Mouse (Mus musculus): ENCODE measurements around the gene Sbp. TPM values are rescaled to one million over a fixed set of nuclear protein-coding genes. Genes with fewer than 3 reads are reported as not detected.

Sbp gene
- polyA plus RNA-seq, 1 experiment: 0.23 TPM

DNA sequence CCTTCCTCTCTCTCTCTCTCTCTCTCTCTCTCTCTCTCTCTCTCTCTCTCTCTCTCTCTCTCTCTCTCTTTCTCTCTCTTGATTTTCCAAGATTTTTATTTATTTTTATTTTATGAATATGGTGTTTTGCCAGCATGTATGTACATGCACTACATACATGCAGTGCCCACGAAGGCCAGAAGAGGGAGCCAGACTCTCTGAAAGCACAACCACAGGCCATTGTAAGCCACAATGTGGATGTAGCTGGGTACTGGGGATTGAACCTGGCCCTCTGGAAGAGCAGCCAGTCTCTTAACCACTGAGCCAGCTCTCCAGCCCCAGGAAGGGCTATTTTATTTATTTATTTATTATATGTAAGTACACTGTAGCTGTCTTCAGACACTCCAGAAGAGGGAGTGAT is 27.8 kb downstream of the Sbp start:
- Histone ChIP-seq H3K4me1 (replicated peaks; ENCODE audit: control insufficient read depth, insufficient read depth, low read length) (0 out of 2 replicates have a peak, but pooled peaks cover 2% of the 10 kb centered on the region), H3K4me3 (ENCODE audit: control insufficient read depth, insufficient read depth, low read length) (no peak overlapping the region), H3K27ac (ENCODE audit: control insufficient read depth, insufficient read depth, low read length) (no peak overlapping the region), H3K27me3 (ENCODE audit: control insufficient read depth, insufficient read depth, low read length) (no peaks in the 10 kb centered on the region), H3K36me3 (ENCODE audit: control insufficient read depth, insufficient read depth, low read length) (no peaks in the 10 kb centered on the region)
- WGBS: 3% methylated on average over 1 of the region's 1 CpGs
- peak; percentile 74 for DNase-seq
- TF ChIP-seq POLR2A (IDR thresholded peaks at IDR 0.05; ENCODE audit: control insufficient read depth, extremely low read depth, insufficient read depth, low read length, poor library complexity) (no peak), CTCF (IDR thresholded peaks at IDR 0.05; ENCODE audit: borderline replicate concordance, control insufficient read depth, extremely low read depth, insufficient read depth, low read length, poor library complexity) (no peak)

DNA sequence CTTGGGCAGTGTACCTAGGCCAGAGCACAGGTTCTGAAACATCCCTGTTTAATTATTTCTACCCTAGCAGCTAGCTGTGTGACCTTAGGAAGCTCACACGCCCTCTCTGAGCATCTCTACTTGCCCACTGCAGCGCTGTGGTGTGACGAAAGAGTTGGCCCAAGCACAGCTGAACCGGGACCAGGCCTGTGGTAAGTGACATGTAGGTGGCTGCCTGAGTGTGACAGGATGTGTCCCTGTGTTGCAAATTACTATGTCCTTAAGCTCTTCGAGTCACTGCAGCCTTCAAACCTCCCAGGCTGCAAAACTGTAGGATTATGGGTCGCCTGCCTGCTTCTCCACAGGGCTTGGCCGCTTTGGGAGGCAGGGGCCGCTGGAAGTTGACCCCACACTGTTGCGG is 29.8 kb downstream of the Sbp start:
- no peak for DNase-seq
- Histone ChIP-seq H3K27ac (ENCODE audit: control insufficient read depth, insufficient read depth, low read length) (no peak overlapping the region), H3K4me1 (replicated peaks; ENCODE audit: control insufficient read depth, insufficient read depth, low read length) (0 out of 2 replicates have a peak, but pooled peaks cover 2% of the 10 kb centered on the region), H3K27me3 (ENCODE audit: control insufficient read depth, insufficient read depth, low read length) (no peaks in the 10 kb centered on the region), H3K36me3 (ENCODE audit: control insufficient read depth, insufficient read depth, low read length) (no peaks in the 10 kb centered on the region), H3K4me3 (ENCODE audit: control insufficient read depth, insufficient read depth, low read length) (no peak overlapping the region)
- WGBS: 79% methylated on average over 9 of the region's 9 CpGs
- TF ChIP-seq CTCF (IDR thresholded peaks at IDR 0.05; ENCODE audit: borderline replicate concordance, control insufficient read depth, extremely low read depth, insufficient read depth, low read length, poor library complexity) (no peak), POLR2A (IDR thresholded peaks at IDR 0.05; ENCODE audit: control insufficient read depth, extremely low read depth, insufficient read depth, low read length, poor library complexity) (no peak)

DNA sequence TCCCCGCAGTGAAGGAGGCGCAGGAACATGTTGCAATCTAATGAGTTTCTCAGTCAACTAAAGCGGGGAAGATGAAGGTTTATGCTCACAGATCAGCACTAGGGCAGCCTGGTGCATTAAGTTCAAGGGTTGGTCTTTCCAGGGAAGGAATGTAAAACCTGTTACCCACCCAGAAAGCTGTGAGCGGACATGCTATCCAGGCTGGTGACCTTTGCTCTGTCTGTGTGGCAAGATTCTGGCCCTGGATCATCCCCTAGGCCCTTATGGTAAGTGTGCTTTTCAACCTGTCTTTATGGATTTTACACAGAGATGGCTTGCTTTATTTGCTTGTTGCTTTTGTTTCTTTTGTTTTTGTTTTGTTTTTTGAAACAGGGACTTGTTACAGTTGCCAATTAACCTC is 35.2 kb downstream of the Sbp start:
- WGBS: 96% methylated on average over 4 of the region's 4 CpGs
- Histone ChIP-seq H3K4me1 (replicated peaks; ENCODE audit: control insufficient read depth, insufficient read depth, low read length) (peaks cover 4% of the 10 kb centered on the region), H3K27ac (ENCODE audit: control insufficient read depth, insufficient read depth, low read length) (no peak overlapping the region), H3K4me3 (ENCODE audit: control insufficient read depth, insufficient read depth, low read length) (no peak overlapping the region), H3K27me3 (ENCODE audit: control insufficient read depth, insufficient read depth, low read length) (no peaks in the 10 kb centered on the region), H3K36me3 (ENCODE audit: control insufficient read depth, insufficient read depth, low read length) (no peaks in the 10 kb centered on the region)
- DNase-seq: no peak
- no peak for TF ChIP-seq CTCF (IDR thresholded peaks at IDR 0.05; ENCODE audit: borderline replicate concordance, control insufficient read depth, extremely low read depth, insufficient read depth, low read length, poor library complexity)
- TF ChIP-seq POLR2A (IDR thresholded peaks at IDR 0.05; ENCODE audit: control insufficient read depth, extremely low read depth, insufficient read depth, low read length, poor library complexity): no peak

DNA sequence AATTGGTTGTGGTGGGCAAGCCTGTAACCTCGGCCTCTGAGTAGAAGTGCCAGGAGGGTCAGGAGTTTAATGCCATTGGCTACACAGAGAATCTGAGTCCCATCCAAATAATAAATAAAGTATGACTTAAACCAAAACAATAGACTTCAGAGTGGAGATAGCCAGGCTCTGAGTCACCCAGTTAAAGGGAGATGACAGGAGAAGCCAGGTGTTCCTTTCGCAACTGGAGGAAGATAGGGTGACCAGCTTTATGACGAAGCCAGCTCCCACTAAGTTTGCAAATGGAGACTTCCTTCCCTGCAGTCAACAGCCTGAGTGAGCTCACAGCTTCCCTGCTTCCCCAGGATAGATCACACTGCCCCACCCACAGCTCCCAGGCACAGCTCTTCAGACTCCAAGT is 38.0 kb downstream of the Sbp start:
- Histone ChIP-seq H3K27me3 (ENCODE audit: control insufficient read depth, insufficient read depth, low read length) (no peaks in the 10 kb centered on the region), H3K36me3 (ENCODE audit: control insufficient read depth, insufficient read depth, low read length) (no peaks in the 10 kb centered on the region), H3K4me3 (ENCODE audit: control insufficient read depth, insufficient read depth, low read length) (no peak overlapping the region), H3K27ac (ENCODE audit: control insufficient read depth, insufficient read depth, low read length) (no peak overlapping the region), H3K4me1 (replicated peaks; ENCODE audit: control insufficient read depth, insufficient read depth, low read length) (peaks cover 4% of the 10 kb centered on the region)
- WGBS: 59% methylated on average over 3 of the region's 3 CpGs
- no peak for DNase-seq
- TF ChIP-seq CTCF (IDR thresholded peaks at IDR 0.05; ENCODE audit: borderline replicate concordance, control insufficient read depth, extremely low read depth, insufficient read depth, low read length, poor library complexity) (no peak), POLR2A (IDR thresholded peaks at IDR 0.05; ENCODE audit: control insufficient read depth, extremely low read depth, insufficient read depth, low read length, poor library complexity) (no peak)

DNA sequence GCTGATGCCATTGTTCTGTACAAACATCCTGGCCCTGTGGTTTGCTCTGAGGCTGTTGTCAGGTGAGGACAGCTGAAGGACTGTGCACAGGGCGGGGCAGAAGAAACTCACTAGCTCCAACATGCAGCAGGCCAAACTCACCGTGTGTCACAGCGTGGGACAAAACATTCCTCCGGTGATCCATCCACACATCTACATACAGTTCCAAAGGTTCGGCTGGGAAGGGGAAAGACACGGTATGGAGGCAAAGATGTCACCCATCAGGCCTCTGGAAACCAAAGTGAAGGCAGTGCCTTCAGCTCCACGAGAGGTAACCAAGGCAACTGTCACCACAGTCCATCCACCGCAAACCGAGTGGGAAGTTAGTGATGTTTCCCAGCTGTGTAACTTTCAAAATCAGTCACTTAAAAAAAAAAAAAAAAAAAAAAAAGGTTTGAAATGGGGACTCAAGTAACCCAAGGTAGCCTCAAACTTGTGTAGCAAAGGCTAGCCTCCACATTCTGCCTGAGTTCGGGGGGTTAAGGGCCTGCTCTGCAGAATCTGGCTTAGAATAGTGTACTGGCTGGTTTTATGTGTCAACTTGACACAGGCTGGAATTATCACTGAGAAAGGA is 38.9 kb downstream of the Sbp start, which contains the start of gene Prss30:
Prss30 (minus strand) TSS at position 270 of the 613 bp plus-strand sequence.
- H3K4me1 ChIP-seq (replicated peaks; ENCODE audit: control insufficient read depth, insufficient read depth, low read length): peaks cover 4% of the 10 kb centered on the region
- WGBS: 13% methylated on average over 10 of the region's 10 CpGs
- no peaks in the 10 kb centered on the region for H3K27me3 ChIP-seq (ENCODE audit: control insufficient read depth, insufficient read depth, low read length)
- no peak within 1 kb of the TSS for H3K4me3 ChIP-seq (ENCODE audit: control insufficient read depth, insufficient read depth, low read length)
- no peaks in the 10 kb centered on the region for H3K36me3 ChIP-seq (ENCODE audit: control insufficient read depth, insufficient read depth, low read length)
- TF ChIP-seq POLR2A (IDR thresholded peaks at IDR 0.05; ENCODE audit: control insufficient read depth, extremely low read depth, insufficient read depth, low read length, poor library complexity): no peak
- DNase-seq: no peak
- no peak within 1 kb of the TSS; the same call in 1 of the 2 replicates for H3K27ac ChIP-seq (ENCODE audit: control insufficient read depth, insufficient read depth, low read length)

DNA sequence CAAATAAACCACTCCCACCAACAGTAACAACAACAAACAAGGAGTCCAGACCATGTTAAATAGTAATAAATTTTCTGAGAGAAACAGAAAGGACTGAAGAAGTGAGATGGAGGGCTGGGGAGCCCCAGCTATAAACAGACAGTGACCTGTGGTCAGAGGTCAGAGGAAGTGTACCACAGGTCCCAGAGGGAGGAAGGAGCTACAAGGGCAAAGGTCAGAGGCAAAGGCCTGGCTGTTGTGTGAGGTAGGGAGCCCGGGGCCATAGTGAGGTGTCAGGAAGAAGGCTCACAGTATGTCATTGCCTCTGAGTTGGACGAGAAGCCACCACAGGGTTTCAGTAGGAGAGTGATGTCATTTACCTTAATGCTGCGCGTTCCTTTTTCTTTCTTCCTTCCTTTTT is 41.4 kb downstream of the Sbp start:
- Histone ChIP-seq H3K36me3 (ENCODE audit: control insufficient read depth, insufficient read depth, low read length) (no peaks in the 10 kb centered on the region), H3K27me3 (ENCODE audit: control insufficient read depth, insufficient read depth, low read length) (no peaks in the 10 kb centered on the region), H3K27ac (ENCODE audit: control insufficient read depth, insufficient read depth, low read length) (no peak overlapping the region), H3K4me1 (replicated peaks; ENCODE audit: control insufficient read depth, insufficient read depth, low read length) (peaks cover 4% of the 10 kb centered on the region), H3K4me3 (ENCODE audit: control insufficient read depth, insufficient read depth, low read length) (no peak overlapping the region)
- 40% methylated on average over 4 of the region's 4 CpGs for WGBS
- TF ChIP-seq POLR2A (IDR thresholded peaks at IDR 0.05; ENCODE audit: control insufficient read depth, extremely low read depth, insufficient read depth, low read length, poor library complexity) (no peak), CTCF (IDR thresholded peaks at IDR 0.05; ENCODE audit: borderline replicate concordance, control insufficient read depth, extremely low read depth, insufficient read depth, low read length, poor library complexity) (no peak)
- no peak for DNase-seq

DNA sequence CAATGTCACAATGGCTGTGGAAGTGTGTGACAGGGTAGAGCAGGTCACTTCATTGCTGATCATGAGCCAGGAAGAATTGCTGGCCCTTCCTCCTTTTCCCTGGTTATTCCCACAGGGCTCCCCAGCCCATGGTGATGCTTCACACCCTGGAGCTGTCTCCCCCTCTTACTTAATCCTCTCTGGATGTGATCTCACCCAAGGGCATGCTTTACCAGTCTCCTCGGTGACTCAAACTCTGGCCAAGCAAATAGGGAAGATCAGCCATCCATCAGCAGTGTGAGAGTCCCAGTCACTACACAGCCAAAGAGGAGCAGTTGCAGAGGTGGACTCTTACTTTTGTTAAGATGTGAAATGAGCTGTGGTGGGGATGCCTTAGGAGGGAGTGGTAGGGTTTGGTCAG is 43.5 kb downstream of the Sbp start:
- Histone ChIP-seq H3K36me3 (ENCODE audit: control insufficient read depth, insufficient read depth, low read length) (no peaks in the 10 kb centered on the region), H3K4me1 (replicated peaks; ENCODE audit: control insufficient read depth, insufficient read depth, low read length) (peaks cover 4% of the 10 kb centered on the region), H3K27me3 (ENCODE audit: control insufficient read depth, insufficient read depth, low read length) (no peaks in the 10 kb centered on the region), H3K4me3 (ENCODE audit: control insufficient read depth, insufficient read depth, low read length) (no peak overlapping the region), H3K27ac (ENCODE audit: control insufficient read depth, insufficient read depth, low read length) (no peak overlapping the region)
- WGBS: 93% methylated on average over 1 of the region's 1 CpGs
- no peak for TF ChIP-seq CTCF (IDR thresholded peaks at IDR 0.05; ENCODE audit: borderline replicate concordance, control insufficient read depth, extremely low read depth, insufficient read depth, low read length, poor library complexity)
- no peak for TF ChIP-seq POLR2A (IDR thresholded peaks at IDR 0.05; ENCODE audit: control insufficient read depth, extremely low read depth, insufficient read depth, low read length, poor library complexity)
- no peak for DNase-seq
